Mouse (Mus musculus): ENCODE data around the gene Med24.
A peak's percentile ranks its signal among the peaks of the same experiment; 100 is the strongest.
"Not testable (repeated sequence)": the region's sequence is repeated elsewhere in the genome, so short reads cannot be mapped to it uniquely, and the experiment has no call there.

Med24 gene

GRCm38 (mm10) chr11:98721458-98722226 lies 7.6 kb downstream of the Med24 start:
- DNase-seq (ENCODE audit: low read depth, low spot score), result no peak

GRCm38 (mm10) chr11:98720756-98721155 lies 8.5 kb downstream of the Med24 start:
- DNase-seq (ENCODE audit: low read depth, low spot score), result no peak

GRCm38 (mm10) chr11:98717904-98718303 lies 11.3 kb downstream of the Med24 start:
- no peak for DNase-seq (ENCODE audit: low read depth, low spot score)

DNA sequence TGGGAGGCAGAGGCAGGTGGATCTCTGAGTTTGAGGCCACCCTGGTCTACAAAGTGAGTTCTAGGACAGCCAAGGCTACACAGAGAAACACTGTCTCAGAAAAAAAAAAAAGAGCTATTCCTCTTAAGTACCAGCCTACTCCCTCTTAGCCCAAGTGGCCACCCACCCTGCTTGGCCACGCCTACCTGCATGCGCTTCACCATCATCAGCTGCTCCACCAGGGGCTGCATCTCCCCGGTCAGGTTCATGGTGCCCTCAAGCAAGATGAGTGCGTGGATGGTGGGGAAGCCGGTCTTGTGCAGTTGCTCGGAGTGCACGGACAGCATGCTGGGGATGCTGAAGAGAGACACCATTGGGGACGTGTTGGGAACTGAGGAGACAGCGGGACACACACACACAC lies 13.3 kb downstream of the Med24 start:
- no peak for DNase-seq (ENCODE audit: low read depth, low spot score)

DNA sequence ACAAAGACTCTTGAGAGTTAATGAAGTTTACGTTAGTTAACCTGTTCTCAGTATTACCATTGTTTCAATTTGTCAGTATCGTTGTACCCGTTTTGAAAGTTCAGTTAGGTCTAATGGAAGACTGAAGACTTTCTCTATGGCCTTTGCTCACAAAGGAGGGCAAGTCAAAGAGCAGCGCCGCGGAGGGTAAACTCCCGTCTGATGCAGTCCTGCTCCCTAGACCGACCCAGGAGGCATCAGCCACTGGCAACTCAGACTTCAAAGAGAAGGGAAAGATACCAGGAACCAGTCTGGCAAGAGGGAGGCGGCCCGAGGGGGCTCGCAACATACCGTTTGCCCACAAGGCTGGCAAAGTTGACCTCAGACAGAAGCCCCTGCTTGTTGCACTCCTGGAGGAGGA lies 15.5 kb downstream of the Med24 start:
- DNase-seq (ENCODE audit: low read depth, low spot score), result no peak

- not testable (repeated sequence) for DNase-seq (ENCODE audit: low read depth, low spot score)
Observed at GRCm38 (mm10) chr11:98712009-98712408, 17.2 kb downstream of the Med24 start.

DNA sequence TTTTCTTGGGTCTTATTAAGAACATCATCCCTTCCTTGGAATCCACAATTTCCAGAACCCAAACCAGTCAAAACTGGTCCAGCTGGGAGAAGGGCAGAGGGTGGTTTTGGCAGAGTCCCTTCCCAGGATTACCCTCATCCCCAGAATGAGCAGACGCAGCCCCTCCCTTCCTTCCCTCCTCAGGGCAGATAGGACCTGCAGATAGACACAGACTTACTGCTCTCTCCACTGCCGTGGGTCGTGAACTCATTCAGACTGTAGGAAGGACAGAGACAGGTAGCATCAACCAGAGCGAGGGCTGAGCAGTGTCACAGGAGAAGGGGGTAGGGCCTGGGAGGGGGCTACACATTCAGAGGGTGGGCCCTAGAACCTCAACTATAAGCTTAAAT lies 18.2 kb downstream of the Med24 start:
- no peak for DNase-seq (ENCODE audit: low read depth, low spot score)

GRCm38 (mm10) chr11:98710416-98711045 lies 18.7 kb downstream of the Med24 start:
- peak; percentile 65 for DNase-seq (ENCODE audit: low read depth, low spot score)

DNA sequence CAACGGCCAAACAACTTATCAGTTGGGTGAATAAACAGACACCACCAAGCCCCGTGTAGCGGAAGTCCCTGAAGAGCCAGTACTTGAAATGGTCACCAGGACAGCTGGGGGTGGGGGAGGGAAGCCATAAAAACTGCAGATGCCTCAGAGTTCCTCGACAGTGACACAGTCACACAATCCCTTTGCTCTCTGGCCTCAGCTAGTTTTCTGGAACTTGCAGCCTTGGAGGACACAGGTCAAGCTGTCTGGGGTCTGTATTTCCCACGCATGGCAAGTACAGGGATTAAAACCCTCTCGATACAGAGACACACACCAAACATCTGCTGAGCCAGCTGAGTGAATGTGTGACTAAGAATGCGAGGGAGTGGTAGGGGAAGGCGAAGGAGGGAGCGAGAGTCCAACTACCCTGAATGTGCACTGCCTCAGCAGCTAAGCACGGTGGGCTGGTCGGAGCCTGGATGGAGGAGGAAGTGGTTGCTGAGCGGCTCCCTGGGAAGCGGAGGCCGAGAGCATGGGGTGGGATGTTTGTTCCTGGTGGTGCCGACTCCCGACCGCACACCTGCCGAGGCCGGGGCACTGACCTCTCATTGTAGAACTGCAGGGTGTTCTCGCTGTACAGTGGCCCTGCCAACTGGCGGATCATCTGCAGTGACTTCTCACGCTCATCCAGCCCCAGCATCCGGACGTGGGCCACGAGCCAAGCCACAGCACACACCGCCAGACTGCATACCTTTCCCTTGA lies 20.1 kb downstream of the Med24 start:
- no peak for DNase-seq (ENCODE audit: low read depth, low spot score)

- no peak for DNase-seq (ENCODE audit: low read depth, low spot score)
Observed at GRCm38 (mm10) chr11:98708282-98708956, 20.8 kb downstream of the Med24 start.

DNA sequence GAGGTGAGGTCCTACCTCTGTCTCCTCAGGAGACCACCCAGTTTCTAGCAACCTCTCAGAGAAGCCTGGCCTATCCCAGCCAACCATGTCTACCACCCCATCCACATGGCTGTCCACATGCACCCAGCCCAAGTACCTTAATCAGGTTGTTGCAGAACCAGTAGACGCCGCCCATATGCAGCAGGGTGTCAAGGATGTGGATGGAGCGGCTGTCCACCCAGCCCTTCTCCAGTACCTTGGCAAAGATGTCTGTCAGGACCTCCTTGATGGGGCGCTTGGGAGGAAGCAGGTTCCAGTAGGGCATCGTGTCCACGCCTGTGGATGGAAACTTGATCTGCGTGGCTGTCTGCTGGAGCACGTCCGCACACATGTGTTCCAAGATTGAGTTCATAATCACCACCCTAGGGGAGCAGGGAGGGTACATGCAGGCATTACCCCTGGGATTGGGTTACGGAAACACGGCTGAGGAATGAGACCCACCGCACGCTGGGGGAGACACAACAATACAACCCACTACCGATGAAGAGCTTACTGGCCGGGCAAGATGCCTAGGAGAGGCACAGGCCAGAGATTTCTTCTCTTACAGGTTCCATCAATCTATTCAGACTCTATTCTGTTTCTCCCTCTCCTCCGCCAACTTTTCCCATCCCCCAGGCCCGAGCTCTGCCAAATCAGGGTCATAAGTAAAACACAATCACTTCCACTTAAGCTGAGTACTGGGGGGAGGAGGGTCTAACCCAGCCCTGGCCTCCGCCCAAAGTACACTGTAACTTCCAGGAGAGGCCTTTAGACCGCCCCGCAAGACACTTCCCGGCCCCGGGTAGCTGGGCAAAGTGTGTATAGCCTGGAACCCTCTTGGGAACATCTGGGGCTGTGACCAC lies 21.6 kb downstream of the Med24 start:
- DNase-seq (ENCODE audit: low read depth, low spot score), result no peak

GRCm38 (mm10) chr11:98705021-98705420 lies 24.2 kb downstream of the Med24 start:
- DNase-seq (ENCODE audit: low read depth, low spot score), result no peak

DNA sequence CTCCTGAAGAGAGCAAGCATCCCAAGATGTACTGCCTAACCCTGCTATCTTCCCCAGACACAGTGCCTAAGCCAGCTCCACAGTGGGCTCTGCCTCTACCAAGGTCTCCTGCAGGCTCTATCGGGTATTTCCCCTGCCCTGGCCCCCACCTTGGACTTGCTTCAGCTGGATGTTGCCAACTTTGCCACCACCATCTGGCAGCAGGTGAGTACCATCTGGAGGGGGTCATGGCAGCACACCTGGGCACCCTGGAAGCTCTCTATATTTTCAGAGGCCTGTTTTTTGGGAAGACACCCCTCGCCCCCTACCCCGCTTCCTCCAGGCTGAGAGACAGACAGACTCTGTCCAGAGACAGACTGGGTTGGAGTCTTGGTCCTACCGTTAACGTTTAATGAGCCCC lies 26.9 kb downstream of the Med24 start:
- no peak for DNase-seq (ENCODE audit: low read depth, low spot score)

DNA sequence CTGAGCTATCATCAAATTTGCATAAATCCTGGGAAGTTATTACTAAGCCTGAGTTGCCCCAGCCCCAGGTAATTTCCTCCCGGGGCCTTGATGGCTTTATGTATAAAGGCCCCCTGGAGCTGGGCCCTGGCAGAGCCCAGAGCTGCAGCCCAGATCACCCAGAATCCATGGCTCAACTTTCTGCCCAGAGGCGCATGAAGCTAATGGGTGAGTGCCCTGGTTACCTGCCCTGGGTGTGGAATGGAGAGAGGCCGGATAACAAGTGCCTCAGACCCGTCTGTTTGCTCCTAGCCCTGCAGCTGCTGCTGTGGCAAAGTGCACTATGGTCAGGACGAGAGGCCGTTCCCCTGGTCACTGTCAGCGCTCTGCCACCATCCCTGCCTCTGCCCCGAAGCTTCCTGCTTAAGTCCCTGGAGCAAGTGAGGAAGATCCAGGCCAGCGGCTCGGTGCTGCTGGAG lies 28.0 kb downstream of the Med24 start, which contains the start of gene Csf3:
TSS of gene Csf3 (plus strand) at position 51 of the 458 bp plus-strand sequence.
- no peak for DNase-seq (ENCODE audit: low read depth, low spot score)

DNA sequence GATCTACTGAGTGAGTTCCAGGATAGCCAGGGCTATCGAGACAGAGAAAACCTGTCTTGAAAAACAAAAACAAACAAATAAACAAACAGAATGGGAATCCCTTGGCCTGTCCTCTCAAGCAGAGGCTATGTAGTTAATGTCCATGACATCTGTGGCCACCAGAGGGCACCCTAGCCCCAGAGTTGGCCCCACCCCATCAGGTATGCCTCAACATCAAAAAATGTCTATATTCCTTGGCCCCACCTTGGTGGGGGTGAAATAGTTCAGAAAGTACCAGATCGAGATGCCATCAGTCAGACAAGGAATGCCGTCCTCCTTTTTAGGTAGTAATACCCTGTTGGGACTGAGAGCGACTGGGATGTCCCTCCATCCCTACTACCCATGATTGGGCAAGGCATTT lies 29.3 kb downstream of the Med24 start:
- DNase-seq (ENCODE audit: low read depth, low spot score), result no peak

GRCm38 (mm10) chr11:98698849-98699640 lies 30.2 kb downstream of the Med24 start:
- DNase-seq (ENCODE audit: low read depth, low spot score), result no peak

DNA sequence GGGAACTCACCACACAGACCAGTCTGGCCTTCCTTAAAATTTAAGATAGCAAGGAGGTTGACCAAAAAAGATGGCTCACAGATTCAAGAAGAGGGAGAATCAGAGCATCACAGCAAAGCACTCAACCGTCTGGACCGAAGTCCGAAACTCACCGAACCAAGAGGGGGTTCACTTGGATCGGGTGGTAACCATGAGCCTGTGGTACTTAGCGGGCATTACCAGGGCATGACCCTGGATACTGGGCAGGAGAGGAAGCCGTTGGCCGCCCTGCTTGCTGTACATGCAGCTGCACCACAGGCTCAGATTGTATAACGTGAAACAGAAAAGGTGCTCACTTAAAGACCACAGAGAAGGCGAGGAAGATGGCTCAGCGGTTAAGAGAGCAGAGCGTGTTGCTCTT lies 32.0 kb downstream of the Med24 start:
- no peak for DNase-seq (ENCODE audit: low read depth, low spot score)

GRCm38 (mm10) chr11:98696454-98697216 lies 32.6 kb downstream of the Med24 start:
- DNase-seq (ENCODE audit: low read depth, low spot score), result no peak

- DNase-seq (ENCODE audit: low read depth, low spot score), result no peak
Observed at GRCm38 (mm10) chr11:98695408-98695807, 33.8 kb downstream of the Med24 start.
